Mouse (Mus musculus) liver, embryonic 16.5 days (tissue): Measurements from ENCODE around the gene Alcam. TPM values are rescaled to one million over a fixed set of nuclear protein-coding genes. Genes with fewer than 3 reads are reported as not detected.

Experiments used
- ATAC-seq: fragments of 200-750 bp; cut with Nextera tagmentation; 2 replicates; pipeline ENCODE4 v1.8.0; 2017; ENCODE audit warnings: low read depth, mild to moderate bottlenecking, moderate number of reproducible peaks, moderate library complexity
- H3K27ac ChIP-seq: fragments of 300-500 bp; sonication (generic); 2 replicates; pipeline ENCODE4 v1.5.1; 2014; ENCODE audit warnings: mild to moderate bottlenecking, low read length
- H3K27me3 ChIP-seq: fragments of 300-500 bp; sonication (generic); 2 replicates; pipeline ENCODE4 v1.6.1; 2014; ENCODE audit warnings: low read depth, low read length, mixed read lengths; ENCODE audit not compliant: control insufficient read depth, insufficient read depth
- H3K36me3 ChIP-seq: fragments of 300-500 bp; sonication (generic); 2 replicates; pipeline ENCODE4 v1.6.1; 2014; ENCODE audit warnings: mild to moderate bottlenecking; ENCODE audit not compliant: control insufficient read depth, insufficient read depth
- H3K4me1 ChIP-seq: fragments of 300-500 bp; sonication (generic); 2 replicates; pipeline ENCODE4 v1.6.1; 2014; ENCODE audit warnings: low read depth, low read length, mixed read lengths; ENCODE audit not compliant: control insufficient read depth
- H3K4me2 ChIP-seq: fragments of 300-500 bp; sonication (generic); 2 replicates; pipeline ENCODE4 v1.6.1; 2014; ENCODE audit warnings: low read depth, low read length, mixed read lengths
- H3K4me3 ChIP-seq: fragments of 300-500 bp; sonication (generic); 2 replicates; pipeline ENCODE4 v1.5.1; 2014; ENCODE audit warnings: low read depth, mild to moderate bottlenecking, low read length
- H3K9ac ChIP-seq: fragments of 300-500 bp; sonication (generic); 2 replicates; pipeline ENCODE4 v1.6.1; 2014; ENCODE audit warnings: low read depth, low read length
- H3K9me3 ChIP-seq: fragments of 300-500 bp; sonication (generic); replicated peaks from 2 replicates; pipeline ENCODE4 v1.6.1; 2016; ENCODE audit warnings: low read length; ENCODE audit not compliant: control insufficient read depth
- WGBS: fragments of 180-500 bp; shearing (Covaris S2); extraction: QIAGEN DNeasy Blood & Tissue Kit; methylation state at CpG from one replicate; pipeline ENCODE4 v1.1.7; 2014; ENCODE audit not compliant: insufficient replicate concordance; 5-methylcytosine and 5-hydroxymethylcytosine counted together
- polyA plus RNA-seq: library from polyadenylated mRNA; unstranded; fragments of >200 nt; fragmentation: Nextera tagmentation; extraction: Ambion mirVana; gene quantifications from 2 replicates; pipeline ENCODE4 v1.2.1, GENCODE M21; 2015

Gene Alcam
- polyA plus RNA-seq, 1 experiment from 2014 or later = 9.8 TPM

- H3K4me3 ChIP-seq = no peak overlapping the region
- H3K27ac ChIP-seq = no peak overlapping the region
- no peak for ATAC-seq
- H3K27me3 ChIP-seq = no peaks in the 10 kb centered on the region
- H3K4me1 ChIP-seq = no peaks in the 10 kb centered on the region
- no peak overlapping the region for H3K9ac ChIP-seq
- H3K36me3 ChIP-seq = no peaks in the 10 kb centered on the region
- no peaks in the 10 kb centered on the region for H3K9me3 ChIP-seq
- no peak overlapping the region for H3K4me2 ChIP-seq
These were observed 190.1 kb downstream of the Alcam start for GRCm38 (mm10) chr16:52263751-52264150.

- H3K9me3 ChIP-seq = no peaks in the 10 kb centered on the region
- no peak for ATAC-seq
- no peaks in the 10 kb centered on the region for H3K4me1 ChIP-seq
- no peak overlapping the region for H3K9ac ChIP-seq
- H3K27ac ChIP-seq = no peak overlapping the region
- H3K4me3 ChIP-seq = no peak overlapping the region
- no peaks in the 10 kb centered on the region for H3K36me3 ChIP-seq
- H3K27me3 ChIP-seq = no peaks in the 10 kb centered on the region
- WGBS = 13% methylated on average over 1 of the region's 1 CpGs
- H3K4me2 ChIP-seq = no peak overlapping the region
These were observed 191.3 kb downstream of the Alcam start for GRCm38 (mm10) chr16:52262582-52262981.

GRCm38 (mm10) chr16:52261755-52262154 lies 192.1 kb downstream of the Alcam start:
- H3K4me3 ChIP-seq = no peak overlapping the region
- no peaks in the 10 kb centered on the region for H3K9me3 ChIP-seq
- no peaks in the 10 kb centered on the region for H3K36me3 ChIP-seq
- no peaks in the 10 kb centered on the region for H3K27me3 ChIP-seq
- H3K4me1 ChIP-seq = no peaks in the 10 kb centered on the region
- 57% methylated on average over 1 of the region's 1 CpGs for WGBS
- no peak overlapping the region for H3K9ac ChIP-seq
- no peak overlapping the region for H3K4me2 ChIP-seq
- ATAC-seq = no peak
- H3K27ac ChIP-seq = no peak overlapping the region

DNA sequence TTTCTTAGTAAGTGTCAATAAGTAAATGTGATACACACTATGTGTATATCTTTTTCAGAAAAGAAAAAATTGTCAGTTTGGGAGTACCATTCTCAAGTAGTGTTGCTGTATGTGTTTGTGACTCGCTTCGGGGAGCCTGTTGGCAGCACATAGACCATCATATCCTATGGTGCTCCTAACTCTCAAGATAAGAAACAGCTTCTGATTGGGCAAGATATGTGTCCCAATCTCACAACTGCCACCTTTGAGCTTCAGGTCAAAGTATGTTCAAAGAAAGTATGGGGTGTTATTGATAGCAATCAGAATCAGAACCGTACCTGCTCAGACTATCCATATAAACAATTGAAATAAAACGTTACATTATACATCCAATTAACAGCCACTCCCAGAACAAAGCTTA lies 202.9 kb downstream of the Alcam start:
- H3K4me1 ChIP-seq = no peaks in the 10 kb centered on the region
- no peak for ATAC-seq

DNA sequence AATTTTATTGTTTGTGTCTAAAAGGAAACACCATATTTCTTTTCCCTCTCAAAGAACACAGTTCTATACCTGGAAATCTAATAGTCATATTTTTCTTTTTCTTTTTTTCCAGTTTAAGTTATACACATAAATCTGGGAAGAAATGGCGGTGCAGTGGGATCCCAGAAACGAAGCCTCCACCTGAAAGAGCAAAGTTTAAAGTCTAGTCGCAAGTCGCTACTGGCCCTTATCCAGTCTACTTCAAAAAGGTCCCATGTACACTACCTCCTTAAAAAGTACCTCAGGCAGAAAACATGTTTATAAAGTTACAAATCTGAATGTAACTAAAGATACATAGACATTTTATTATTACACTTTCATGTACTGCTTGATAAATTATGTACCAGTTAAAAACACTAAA lies 203.7 kb downstream of the Alcam start:
- no peak overlapping the region for H3K27ac ChIP-seq
- no peak overlapping the region for H3K4me3 ChIP-seq
- H3K36me3 ChIP-seq = no peaks in the 10 kb centered on the region
- no peak overlapping the region for H3K9ac ChIP-seq
- no peaks in the 10 kb centered on the region for H3K27me3 ChIP-seq
- WGBS = 65% methylated on average over 4 of the region's 4 CpGs
- no peak overlapping the region for H3K4me2 ChIP-seq
- H3K4me1 ChIP-seq = no peaks in the 10 kb centered on the region
- no peak for ATAC-seq
- no peaks in the 10 kb centered on the region for H3K9me3 ChIP-seq

More for the DNA sequence above, 202.9 kb downstream of the Alcam start:
- Histone ChIP-seq H3K4me2 (no peak overlapping the region), H3K4me3 (no peak overlapping the region), H3K36me3 (no peaks in the 10 kb centered on the region), H3K9ac (no peak overlapping the region), H3K27me3 (no peaks in the 10 kb centered on the region), H3K9me3 (no peaks in the 10 kb centered on the region), H3K27ac (no peak overlapping the region)
- WGBS = 70% methylated on average over 4 of the region's 4 CpGs

DNA sequence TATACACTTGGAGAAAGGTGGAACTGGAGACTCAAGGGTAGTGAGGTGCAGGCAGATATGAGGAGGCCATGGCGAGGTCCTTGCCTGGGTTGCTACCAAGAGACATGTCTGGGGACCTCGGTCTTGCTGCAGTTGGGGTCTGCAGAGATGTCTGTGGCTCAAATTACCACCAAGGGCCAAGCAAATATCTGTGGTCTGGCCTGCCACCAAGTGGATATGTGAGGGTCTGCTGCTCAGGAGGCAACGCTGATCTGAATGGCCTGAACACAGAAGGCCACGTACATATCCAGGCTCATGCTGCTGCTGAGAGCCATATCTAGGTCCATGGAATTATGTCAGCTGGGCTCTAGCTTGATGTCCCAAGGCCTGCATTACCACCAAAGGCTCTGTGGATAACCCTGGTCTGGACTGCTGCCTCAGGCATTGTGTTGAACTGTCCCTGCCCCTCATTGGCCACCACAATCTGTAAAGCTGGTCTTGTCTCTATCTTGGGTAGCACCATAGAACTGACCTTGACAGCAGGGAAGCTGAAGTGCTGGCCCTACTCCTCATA lies 210.4 kb downstream of the Alcam start:
- no peak for ATAC-seq
- WGBS = 56% methylated on average over 4 of the region's 4 CpGs
- no peak overlapping the region for H3K9ac ChIP-seq

GRCm38 (mm10) chr16:52242144-52242543 lies 211.7 kb downstream of the Alcam start:
- no peak overlapping the region for H3K4me3 ChIP-seq
- WGBS = 58% methylated on average over 2 of the region's 2 CpGs
- peak; percentile 30; the same call in 1 of the 2 replicates for ATAC-seq

More for the DNA sequence above, 210.4 kb downstream of the Alcam start:
- Histone ChIP-seq H3K27ac (no peak overlapping the region), H3K4me3 (no peak overlapping the region), H3K4me2 (no peak overlapping the region), H3K9me3 (no peaks in the 10 kb centered on the region), H3K36me3 (no peaks in the 10 kb centered on the region), H3K4me1 (no peaks in the 10 kb centered on the region), H3K27me3 (no peaks in the 10 kb centered on the region)

DNA sequence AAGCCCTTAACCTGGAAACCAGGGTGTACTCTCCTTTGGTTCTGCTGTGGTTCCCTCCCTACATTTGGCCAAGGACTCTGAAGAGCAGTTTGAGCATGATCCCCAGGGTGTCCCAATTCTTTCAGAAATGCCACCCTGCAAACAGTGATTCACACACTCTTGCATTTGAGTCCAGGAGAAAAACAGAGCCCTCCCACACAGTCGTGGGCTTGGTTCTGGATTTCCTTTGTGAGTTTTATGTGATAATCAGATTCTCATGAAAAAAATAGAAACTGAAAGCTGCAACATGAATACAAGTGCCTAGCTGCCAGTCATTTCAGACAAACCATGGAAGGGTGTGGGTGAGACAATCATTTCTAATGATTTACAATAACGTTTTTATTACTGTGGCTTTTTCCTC lies 223.9 kb downstream of the Alcam start:
- Histone ChIP-seq H3K4me1 (no peaks in the 10 kb centered on the region), H3K36me3 (no peaks in the 10 kb centered on the region), H3K9ac (no peak overlapping the region), H3K4me3 (no peak overlapping the region), H3K27me3 (no peaks in the 10 kb centered on the region), H3K9me3 (no peaks in the 10 kb centered on the region), H3K4me2 (no peak overlapping the region), H3K27ac (no peak overlapping the region)
- no peak for ATAC-seq
- WGBS = 38% methylated on average over 2 of the region's 2 CpGs

More at GRCm38 (mm10) chr16:52242144-52242543, 211.7 kb downstream of the Alcam start:
- H3K27ac ChIP-seq = no peak overlapping the region
- no peaks in the 10 kb centered on the region for H3K27me3 ChIP-seq
- H3K9ac ChIP-seq = no peak overlapping the region
- H3K9me3 ChIP-seq = no peaks in the 10 kb centered on the region
- H3K4me1 ChIP-seq = no peaks in the 10 kb centered on the region
- H3K36me3 ChIP-seq = no peaks in the 10 kb centered on the region
- H3K4me2 ChIP-seq = no peak overlapping the region

DNA sequence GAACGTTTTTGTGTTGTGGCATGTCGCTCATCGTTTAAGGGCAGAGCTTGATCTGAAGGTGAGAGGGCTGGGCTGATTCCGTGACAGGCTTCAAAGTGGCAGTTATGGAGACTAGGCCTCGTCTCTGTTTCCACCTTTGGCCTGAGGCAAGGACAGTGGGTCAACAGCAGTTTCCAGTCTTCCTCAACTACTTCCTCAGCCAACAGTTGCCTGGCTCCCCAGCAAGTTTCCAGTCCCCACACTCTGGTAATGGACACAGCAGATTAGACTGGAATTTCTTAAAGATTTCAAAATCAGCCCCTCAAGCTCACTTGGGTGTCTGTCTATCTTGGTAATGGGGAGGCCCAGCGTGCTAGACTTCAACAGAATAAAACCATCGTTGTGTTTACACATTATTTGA lies 224.4 kb downstream of the Alcam start:
- Histone ChIP-seq H3K4me2 (no peak overlapping the region), H3K9me3 (no peaks in the 10 kb centered on the region), H3K36me3 (no peaks in the 10 kb centered on the region), H3K27me3 (no peaks in the 10 kb centered on the region), H3K9ac (no peak overlapping the region), H3K4me3 (no peak overlapping the region), H3K4me1 (no peaks in the 10 kb centered on the region), H3K27ac (no peak overlapping the region)
- WGBS = 60% methylated on average over 7 of the region's 7 CpGs
- ATAC-seq = no peak
